Mouse (Mus musculus) liver, embryonic 14.5 days (tissue): ENCODE results near the gene Ajap1. TPM values are rescaled to one million over a fixed set of nuclear protein-coding genes. Genes with fewer than 3 reads are reported as not detected.

Experiments used
- ATAC-seq: fragments of 200-750 bp; cut with Nextera tagmentation; 2 replicates; pipeline ENCODE4 v1.8.0; 2017; ENCODE audit warnings: moderate number of reproducible peaks, mild to moderate bottlenecking, moderate library complexity; ENCODE audit not compliant: insufficient read depth
- DNase-seq, 3 experiments: peaks; one replicate each; pipeline ENCODE4 v3.0.0-alpha.2; 2012 to 2013; ENCODE audit warnings: low read depth in 3 of 3, low spot score in 3 of 3
- H3K27ac ChIP-seq: fragments of 300-500 bp; sonication (generic); 2 replicates; pipeline ENCODE4 v1.5.1; 2014; ENCODE audit warnings: moderate library complexity, mild to moderate bottlenecking, control low read depth, inconsistent platforms
- H3K27me3 ChIP-seq: fragments of 300-500 bp; sonication (generic); 2 replicates; pipeline ENCODE4 v1.6.1; 2014; ENCODE audit warnings: mild to moderate bottlenecking, low read length, moderate library complexity; ENCODE audit not compliant: control insufficient read depth, insufficient read depth
- H3K36me3 ChIP-seq: fragments of 300-500 bp; sonication (generic); replicated peaks from 2 replicates; pipeline ENCODE4 v1.6.1; 2014; ENCODE audit warnings: low read depth; ENCODE audit not compliant: control insufficient read depth, insufficient read depth
- H3K4me1 ChIP-seq, 2 experiments: fragments of 200-500 bp in 1 of 2; fragments of 300-500 bp in 1 of 2; sonication (generic) in 1 of 2; replicated peaks; 2 replicates each; pipeline ENCODE4 v1.6.1; 2012 to 2014; ENCODE audit warnings: antibody characterized with exemption in 1 of 2, inconsistent platforms in 1 of 2, low read length in 1 of 2; ENCODE audit not compliant: control insufficient read depth in 2 of 2, insufficient read depth in 2 of 2
- H3K4me2 ChIP-seq: fragments of 300-500 bp; sonication (generic); 2 replicates; pipeline ENCODE4 v1.6.1; 2014; ENCODE audit warnings: low read depth, mild to moderate bottlenecking, control low read depth, moderate library complexity
- H3K4me3 ChIP-seq, 2 experiments: fragments of 200-500 bp in 1 of 2; fragments of 300-500 bp in 1 of 2; sonication (generic) in 1 of 2; 2 replicates each; pipeline ENCODE4 v1.5.1; 2012 to 2014; ENCODE audit warnings: low read depth in 2 of 2, low read length in 2 of 2, mild to moderate bottlenecking in 2 of 2, control low read depth in 1 of 2, inconsistent platforms in 1 of 2, moderate library complexity in 1 of 2; ENCODE audit not compliant: insufficient read depth in 1 of 2
- H3K9ac ChIP-seq: fragments of 300-500 bp; sonication (generic); replicated peaks from 2 replicates; pipeline ENCODE4 v1.6.1; 2014; ENCODE audit warnings: mild to moderate bottlenecking, control low read depth, moderate library complexity
- H3K9me3 ChIP-seq: fragments of 300-500 bp; sonication (generic); 2 replicates; pipeline ENCODE4 v1.6.1; 2016; ENCODE audit warnings: low read length, mixed read lengths; ENCODE audit not compliant: control insufficient read depth
- CTCF ChIP-seq: IDR thresholded peaks from 2 replicates; pipeline ENCODE4 v1.5.1; 2016; ENCODE audit warnings: antibody characterized with exemption, low read depth, control low read depth
- EP300 ChIP-seq: IDR thresholded peaks from 2 replicates; pipeline ENCODE4 v1.6.1; 2016; ENCODE audit warnings: antibody characterized with exemption, low read depth
- WGBS: fragments of 180-500 bp; shearing (Covaris S2); extraction: QIAGEN DNeasy Blood & Tissue Kit; methylation state at CpG from one replicate; pipeline ENCODE4 v1.1.7; 2014; ENCODE audit not compliant: insufficient replicate concordance; 5-methylcytosine and 5-hydroxymethylcytosine counted together
- polyA plus RNA-seq, 2 experiments: library from polyadenylated mRNA; depleted of rRNA in 1 of 2; stranded (reverse) in 1 of 2; unstranded in 1 of 2; fragments of >200 nt; fragmentation: Nextera tagmentation in 1 of 2; extraction: Ambion mirVana in 1 of 2; gene quantifications; 2 replicates each; pipeline versions ENCODE4 v1.2.1 to v1.2.3; 2012 to 2014

Gene Ajap1
- polyA plus RNA-seq, 2 experiments, result 0.17 to 0.22 TPM

- no peak for TF ChIP-seq CTCF
- no peak for TF ChIP-seq EP300
- Histone ChIP-seq H3K9me3 (no peaks in the 10 kb centered on the region), H3K4me2 (no peak overlapping the region), H3K27me3 (no peaks in the 10 kb centered on the region), H3K36me3 (no peaks in the 10 kb centered on the region), H3K4me1 (no peaks in the 10 kb centered on the region), H3K9ac (no peak overlapping the region), H3K4me3 (no peak overlapping the region), H3K27ac (no peak overlapping the region)
- ATAC-seq (no peak), DNase-seq (no peak)
- WGBS, result 50% methylated on average over 10 of the region's 10 CpGs
Measured at GRCm38 (mm10) chr4:153368620-153369159, 113.9 kb downstream of the Ajap1 start.

GRCm38 (mm10) chr4:153360868-153361545, 121.6 kb downstream of the Ajap1 start:
- DNase-seq, result no peak
- Histone ChIP-seq H3K27ac (no peak overlapping the region), H3K4me2 (no peak overlapping the region), H3K4me1 (no peaks in the 10 kb centered on the region), H3K9ac (no peak overlapping the region), H3K9me3 (no peaks in the 10 kb centered on the region; the same call in 1 of the 2 replicates), H3K4me3 (no peak overlapping the region), H3K27me3 (no peaks in the 10 kb centered on the region), H3K36me3 (no peaks in the 10 kb centered on the region)
- no peak for ATAC-seq
- WGBS, result 47% methylated on average over 13 of the region's 13 CpGs
- TF ChIP-seq EP300, result no peak
- no peak for TF ChIP-seq CTCF

GRCm38 (mm10) chr4:153358243-153358550, 124.4 kb downstream of the Ajap1 start:
- Histone ChIP-seq H3K9me3 (no peaks in the 10 kb centered on the region; the same call in 1 of the 2 replicates), H3K36me3 (no peaks in the 10 kb centered on the region), H3K27ac (no peak overlapping the region), H3K4me2 (no peak overlapping the region), H3K4me3 (no peak overlapping the region), H3K4me1 (no peaks in the 10 kb centered on the region), H3K27me3 (no peaks in the 10 kb centered on the region), H3K9ac (no peak overlapping the region)
- TF ChIP-seq CTCF (no peak), EP300 (no peak)
- 53% methylated on average over 7 of the region's 7 CpGs for WGBS
- ATAC-seq (no peak), DNase-seq (no peak)

GRCm38 (mm10) chr4:153357539-153358242, 124.9 kb downstream of the Ajap1 start:
- TF ChIP-seq CTCF, result no peak
- no peak for TF ChIP-seq EP300
- Histone ChIP-seq H3K4me1 (no peaks in the 10 kb centered on the region), H3K27me3 (no peaks in the 10 kb centered on the region), H3K4me3 (no peak overlapping the region), H3K9ac (no peak overlapping the region), H3K36me3 (no peaks in the 10 kb centered on the region), H3K27ac (no peak overlapping the region), H3K9me3 (no peaks in the 10 kb centered on the region; the same call in 1 of the 2 replicates), H3K4me2 (no peak overlapping the region)
- whole genome bisulfite sequencing, result 37% methylated on average over 9 of the region's 9 CpGs
- ATAC-seq, result no peak
- DNase-seq, result no peak

- ATAC-seq (no peak), DNase-seq (no peak)
- Histone ChIP-seq H3K9ac (no peak overlapping the region), H3K4me3 (no peak overlapping the region), H3K27me3 (no peaks in the 10 kb centered on the region), H3K36me3 (no peaks in the 10 kb centered on the region), H3K4me2 (no peak overlapping the region), H3K4me1 (no peaks in the 10 kb centered on the region), H3K9me3 (no peaks in the 10 kb centered on the region; the same call in 1 of the 2 replicates), H3K27ac (no peak overlapping the region)
- 71% methylated on average over 4 of the region's 4 CpGs for WGBS
- TF ChIP-seq EP300 (no peak), CTCF (no peak)
Measured at GRCm38 (mm10) chr4:153356236-153356635, 126.4 kb downstream of the Ajap1 start.
